Mouse (Mus musculus) right cerebral cortex, adult 2 months (tissue): ENCODE data around the gene Slc24a3.
A peak's percentile ranks its signal among the peaks of the same experiment; 100 is the strongest.

Experiments
- DNase-seq, 2 experiments: peaks; one replicate each; pipeline ENCODE4 v3.0.0; 2021 to 2022; ENCODE audit warnings: low spot score in 2 of 2

The Slc24a3 gene

GRCm38 (mm10) chr2:145197076-145197475 lies 29.5 kb downstream of the Slc24a3 start:
- peak; percentile 49 to 56 for DNase-seq

- DNase-seq = no peak
Measured at GRCm38 (mm10) chr2:145213587-145213986, 46.0 kb downstream of the Slc24a3 start.

GRCm38 (mm10) chr2:145214086-145214831 lies 46.7 kb downstream of the Slc24a3 start:
- DNase-seq = no peak

- no peak for DNase-seq
Measured at GRCm38 (mm10) chr2:145216580-145216979, 49.0 kb downstream of the Slc24a3 start.

GRCm38 (mm10) chr2:145217422-145217821 lies 49.9 kb downstream of the Slc24a3 start:
- no peak for DNase-seq

GRCm38 (mm10) chr2:145219246-145219645 lies 51.7 kb downstream of the Slc24a3 start:
- no peak for DNase-seq

- no peak for DNase-seq
Measured at GRCm38 (mm10) chr2:145223646-145224045, 56.1 kb downstream of the Slc24a3 start.

- no peak for DNase-seq
Measured at GRCm38 (mm10) chr2:145225640-145226039, 58.1 kb downstream of the Slc24a3 start.

- no peak for DNase-seq
Measured at GRCm38 (mm10) chr2:145226100-145226499, 58.5 kb downstream of the Slc24a3 start.

GRCm38 (mm10) chr2:145227351-145227750 lies 59.8 kb downstream of the Slc24a3 start:
- no peak for DNase-seq

- no peak for DNase-seq
Measured at GRCm38 (mm10) chr2:145232764-145233484, 65.4 kb downstream of the Slc24a3 start.

- DNase-seq = peak; percentile 36 to 56
Measured at GRCm38 (mm10) chr2:145233547-145234398, 66.2 kb downstream of the Slc24a3 start.

GRCm38 (mm10) chr2:145246384-145246783 lies 78.8 kb downstream of the Slc24a3 start:
- no peak for DNase-seq

GRCm38 (mm10) chr2:145248185-145248584 lies 80.6 kb downstream of the Slc24a3 start:
- no peak for DNase-seq

- DNase-seq = no peak
Measured at GRCm38 (mm10) chr2:145257332-145257731, 89.8 kb downstream of the Slc24a3 start.

- DNase-seq = no peak
Measured at GRCm38 (mm10) chr2:145257855-145258254, 90.3 kb downstream of the Slc24a3 start.

- DNase-seq = no peak
Measured at GRCm38 (mm10) chr2:145260574-145260973, 93.0 kb downstream of the Slc24a3 start.

- no peak for DNase-seq
Measured at GRCm38 (mm10) chr2:145262153-145262552, 94.6 kb downstream of the Slc24a3 start.

- no peak for DNase-seq
Measured at GRCm38 (mm10) chr2:145266723-145267122, 99.2 kb downstream of the Slc24a3 start.

GRCm38 (mm10) chr2:145268971-145269370 lies 101.4 kb downstream of the Slc24a3 start:
- DNase-seq = no peak

- no peak for DNase-seq
Measured at GRCm38 (mm10) chr2:145269410-145269809, 101.9 kb downstream of the Slc24a3 start.

- no peak for DNase-seq
Measured at GRCm38 (mm10) chr2:145274016-145274677, 106.6 kb downstream of the Slc24a3 start.
